Mouse (Mus musculus): ENCODE measurements around the gene Ccser2.

DNA sequence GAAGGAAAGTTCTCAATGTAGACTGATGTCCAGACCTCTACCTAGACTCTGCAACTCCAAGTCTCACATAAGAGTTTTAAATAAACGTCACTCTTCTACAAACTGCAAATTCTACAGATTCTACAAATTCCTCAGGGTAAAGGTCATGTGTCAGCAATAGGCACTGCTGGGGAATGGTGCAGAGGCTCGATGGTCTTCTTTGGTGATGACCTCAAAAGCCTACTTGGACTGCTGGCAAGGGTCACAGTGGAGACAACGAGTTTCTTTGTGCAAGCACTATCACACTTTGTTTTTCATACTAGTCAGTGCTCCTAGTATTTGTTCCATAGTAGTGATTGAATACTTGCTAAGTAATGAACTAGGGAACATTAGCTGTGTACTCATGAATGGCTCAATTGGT lies 85.0 kb downstream of the Ccser2 start:
- no peak for TF ChIP-seq CTCF (IDR thresholded peaks at IDR 0.05; ENCODE audit: borderline replicate concordance, extremely low read depth, insufficient read depth, insufficient read length)
- TF ChIP-seq POLR2A (IDR thresholded peaks at IDR 0.05; ENCODE audit: borderline replicate concordance, extremely low read depth, insufficient read depth, insufficient read length, poor library complexity, severe bottlenecking), result no peak

Data from brain, embryonic 14.5 days (tissue).